Mouse (Mus musculus): ENCODE measurements around the gene Exosc6. TPM values are rescaled to one million over a fixed set of nuclear protein-coding genes. Genes with fewer than 3 reads are reported as not detected.
"Not testable (repeated sequence)": the region's sequence is repeated elsewhere in the genome, so short reads cannot be mapped to it uniquely, and the experiment has no call there.

The Exosc6 gene
- polyA plus RNA-seq (2012; fragmentation: generic; extraction: Trizol), result 11.4 TPM
- long read RNA-seq, experiment 1, transcript Exosc6-201 (1 exons, 1,326 nt), result major isoform, 36 of 36 reads
- long read RNA-seq, experiment 1, partial matches to known transcripts, result 0 of 36 reads
- long read RNA-seq, experiment 1, other reads (novel, unspliced or antisense), result 0 of 36 reads
- long read RNA-seq, experiment 2, transcript Exosc6-201 (1 exons, 1,326 nt), result major isoform, 19 of 19 reads
- long read RNA-seq, experiment 2, partial matches to known transcripts, result 0 of 19 reads
- long read RNA-seq, experiment 2, other reads (novel, unspliced or antisense), result 0 of 19 reads

- peaks cover 25% of the 10 kb centered on the region for H3K79me2 ChIP-seq (ENCODE audit: control insufficient read depth, insufficient read depth)
- H3K79me3 ChIP-seq (ENCODE audit: low read depth), result peaks cover 11% of the 10 kb centered on the region
- no peaks in the 10 kb centered on the region for H3K27me3 ChIP-seq (ENCODE audit: control insufficient read depth, insufficient read depth, insufficient read length)
- H3ac ChIP-seq (ENCODE audit: control insufficient read depth, insufficient read length, low read depth), result peak within 1 kb of the TSS; percentile 96
- H3K4me3 ChIP-seq (ENCODE audit: insufficient read depth, poor library complexity, severe bottlenecking), result peak within 1 kb of the TSS; percentile 86
- no peak for TF ChIP-seq USF1 (IDR thresholded peaks at IDR 0.05; ENCODE audit: low read depth)
- TF ChIP-seq MAX (IDR thresholded peaks at IDR 0.05), result peak; percentile 73
- peak; percentile 80 for TF ChIP-seq CTCF (IDR thresholded peaks at IDR 0.05; ENCODE audit: control insufficient read depth, insufficient read depth, insufficient read length)
- TF ChIP-seq MYOD1 (IDR thresholded peaks at IDR 0.05; ENCODE audit: control insufficient read depth, insufficient read length, low read depth), result no peak
- no peak for TF ChIP-seq CEBPB (IDR thresholded peaks at IDR 0.05; ENCODE audit: low read depth)
- peaks cover 62% of the 10 kb centered on the region for H3K36me3 ChIP-seq (ENCODE audit: control insufficient read depth, insufficient read depth)
Measured at GRCm38 (mm10) chr8:111056158-111056663, at the start of gene Exosc6. TSS of gene Exosc6 (plus strand) at chr8:111056339.

- H3K79me3 ChIP-seq (ENCODE audit: low read depth); H3K27me3 ChIP-seq (ENCODE audit: control insufficient read depth, insufficient read depth, insufficient read length); H3ac ChIP-seq (ENCODE audit: control insufficient read depth, insufficient read length, low read depth); H3K4me3 ChIP-seq (ENCODE audit: insufficient read depth, poor library complexity, severe bottlenecking); H3K79me2 ChIP-seq (ENCODE audit: control insufficient read depth, insufficient read depth): not testable (repeated sequence)
- peaks cover 32% of the 10 kb centered on the region for H3K36me3 ChIP-seq (ENCODE audit: control insufficient read depth, insufficient read depth)
Measured at GRCm38 (mm10) chr8:111010230-111010991, 45.7 kb upstream of the Exosc6 start.

- H3K36me3 ChIP-seq (ENCODE audit: control insufficient read depth, insufficient read depth); H3K4me3 ChIP-seq (ENCODE audit: insufficient read depth, poor library complexity, severe bottlenecking): not testable (repeated sequence)
Measured at GRCm38 (mm10) chr8:111026609-111027008, 29.5 kb upstream of the Exosc6 start.

GRCm38 (mm10) chr8:111027391-111027937 is 28.7 kb upstream of the Exosc6 start:
- no peaks in the 10 kb centered on the region for H3K79me3 ChIP-seq (ENCODE audit: low read depth)
- peak overlapping the region; percentile 93 for H3ac ChIP-seq (ENCODE audit: control insufficient read depth, insufficient read length, low read depth)
- H3K27me3 ChIP-seq (ENCODE audit: control insufficient read depth, insufficient read depth, insufficient read length), result no peaks in the 10 kb centered on the region
- H3K79me2 ChIP-seq (ENCODE audit: control insufficient read depth, insufficient read depth), result no peaks in the 10 kb centered on the region
- H3K4me3 ChIP-seq (ENCODE audit: insufficient read depth, poor library complexity, severe bottlenecking), result peak overlapping the region; percentile 43
- H3K36me3 ChIP-seq (ENCODE audit: control insufficient read depth, insufficient read depth), result no peaks in the 10 kb centered on the region
- TF ChIP-seq FOSL1 (IDR thresholded peaks at IDR 0.05; ENCODE audit: insufficient read depth, low read length, poor library complexity, severe bottlenecking) (no peak), USF1 (IDR thresholded peaks at IDR 0.05; ENCODE audit: low read depth) (no peak), MAX (IDR thresholded peaks at IDR 0.05) (no peak), MYOG (IDR thresholded peaks at IDR 0.05; ENCODE audit: control insufficient read depth, extremely low read depth, insufficient read length) (no peak), CTCF (IDR thresholded peaks at IDR 0.05; ENCODE audit: control insufficient read depth, insufficient read depth, insufficient read length) (no peak), CEBPB (IDR thresholded peaks at IDR 0.05; ENCODE audit: low read depth) (no peak), MYOD1 (IDR thresholded peaks at IDR 0.05; ENCODE audit: control insufficient read depth, insufficient read length, low read depth) (no peak)

More at GRCm38 (mm10) chr8:111026609-111027008, 29.5 kb upstream of the Exosc6 start:
- not testable (repeated sequence) for H3K27me3 ChIP-seq (ENCODE audit: control insufficient read depth, insufficient read depth, insufficient read length); H3ac ChIP-seq (ENCODE audit: control insufficient read depth, insufficient read length, low read depth); H3K79me3 ChIP-seq (ENCODE audit: low read depth); H3K79me2 ChIP-seq (ENCODE audit: control insufficient read depth, insufficient read depth)

- H3ac ChIP-seq (ENCODE audit: control insufficient read depth, insufficient read length, low read depth), result no peak overlapping the region
- H3K27me3 ChIP-seq (ENCODE audit: control insufficient read depth, insufficient read depth, insufficient read length), result no peaks in the 10 kb centered on the region
- H3K79me2 ChIP-seq (ENCODE audit: control insufficient read depth, insufficient read depth), result peaks cover 9% of the 10 kb centered on the region
- TF ChIP-seq MYOG (IDR thresholded peaks at IDR 0.05; ENCODE audit: control insufficient read depth, extremely low read depth, insufficient read length) (no peak), MYOD1 (IDR thresholded peaks at IDR 0.05; ENCODE audit: control insufficient read depth, insufficient read length, low read depth) (no peak), CEBPB (IDR thresholded peaks at IDR 0.05; ENCODE audit: low read depth) (no peak), CTCF (IDR thresholded peaks at IDR 0.05; ENCODE audit: control insufficient read depth, insufficient read depth, insufficient read length) (no peak), USF1 (IDR thresholded peaks at IDR 0.05; ENCODE audit: low read depth) (no peak), MAX (IDR thresholded peaks at IDR 0.05) (no peak), FOSL1 (IDR thresholded peaks at IDR 0.05; ENCODE audit: insufficient read depth, low read length, poor library complexity, severe bottlenecking) (no peak)
- H3K79me3 ChIP-seq (ENCODE audit: low read depth), result peaks cover 6% of the 10 kb centered on the region
- no peaks in the 10 kb centered on the region for H3K36me3 ChIP-seq (ENCODE audit: control insufficient read depth, insufficient read depth)
- no peak overlapping the region for H3K4me3 ChIP-seq (ENCODE audit: insufficient read depth, poor library complexity, severe bottlenecking)
Measured at GRCm38 (mm10) chr8:111029589-111029988, 26.6 kb upstream of the Exosc6 start.

- no peak overlapping the region for H3ac ChIP-seq (ENCODE audit: control insufficient read depth, insufficient read length, low read depth)
- TF ChIP-seq MYOG (IDR thresholded peaks at IDR 0.05; ENCODE audit: control insufficient read depth, extremely low read depth, insufficient read length), result no peak
- TF ChIP-seq MAX (IDR thresholded peaks at IDR 0.05), result no peak
- TF ChIP-seq USF1 (IDR thresholded peaks at IDR 0.05; ENCODE audit: low read depth), result no peak
- no peak for TF ChIP-seq MYOD1 (IDR thresholded peaks at IDR 0.05; ENCODE audit: control insufficient read depth, insufficient read length, low read depth)
- TF ChIP-seq CEBPB (IDR thresholded peaks at IDR 0.05; ENCODE audit: low read depth), result no peak
- no peak for TF ChIP-seq CTCF (IDR thresholded peaks at IDR 0.05; ENCODE audit: control insufficient read depth, insufficient read depth, insufficient read length)
- no peak for TF ChIP-seq FOSL1 (IDR thresholded peaks at IDR 0.05; ENCODE audit: insufficient read depth, low read length, poor library complexity, severe bottlenecking)
- H3K79me3 ChIP-seq (ENCODE audit: low read depth), result peaks cover 11% of the 10 kb centered on the region
- H3K27me3 ChIP-seq (ENCODE audit: control insufficient read depth, insufficient read depth, insufficient read length), result no peaks in the 10 kb centered on the region
- peaks cover 13% of the 10 kb centered on the region for H3K79me2 ChIP-seq (ENCODE audit: control insufficient read depth, insufficient read depth)
- H3K4me3 ChIP-seq (ENCODE audit: insufficient read depth, poor library complexity, severe bottlenecking), result no peak overlapping the region
- H3K36me3 ChIP-seq (ENCODE audit: control insufficient read depth, insufficient read depth), result no peaks in the 10 kb centered on the region
Measured at GRCm38 (mm10) chr8:111030045-111030444, 26.1 kb upstream of the Exosc6 start.
